Mouse (Mus musculus) limb, embryonic 13.5 days (tissue): ENCODE results near the gene Fgb. TPM values are rescaled to one million over a fixed set of nuclear protein-coding genes. Genes with fewer than 3 reads are reported as not detected.

Experiments
- ATAC-seq: fragments of 200-750 bp; cut with Nextera tagmentation; 2 replicates; pipeline ENCODE4 v1.8.0; 2017; ENCODE audit warnings: low read depth, moderate number of reproducible peaks, moderate TSS enrichment; ENCODE audit not compliant: low FRiP score
- H3K27ac ChIP-seq: fragments of 300-500 bp; sonication (generic); 2 replicates; pipeline ENCODE4 v1.5.1; 2015; ENCODE audit warnings: inconsistent platforms, mild to moderate bottlenecking, moderate library complexity
- H3K27me3 ChIP-seq: fragments of 300-500 bp; sonication (generic); 2 replicates; pipeline ENCODE4 v1.6.1; 2015; ENCODE audit warnings: mild to moderate bottlenecking, inconsistent platforms
- H3K36me3 ChIP-seq: fragments of 300-500 bp; sonication (generic); 2 replicates; pipeline ENCODE4 v1.6.1; 2015; ENCODE audit warnings: inconsistent platforms, mild to moderate bottlenecking, moderate library complexity
- H3K4me1 ChIP-seq: fragments of 300-500 bp; sonication (generic); 2 replicates; pipeline ENCODE4 v1.6.1; 2015; ENCODE audit warnings: inconsistent platforms
- H3K4me2 ChIP-seq: fragments of 300-500 bp; sonication (generic); replicated peaks from 2 replicates; pipeline ENCODE4 v1.6.1; 2015; ENCODE audit warnings: inconsistent platforms, mild to moderate bottlenecking, moderate library complexity
- H3K4me3 ChIP-seq: fragments of 300-500 bp; sonication (generic); 2 replicates; pipeline ENCODE4 v1.5.1; 2015; ENCODE audit warnings: moderate library complexity, mild to moderate bottlenecking, inconsistent platforms
- H3K9ac ChIP-seq: fragments of 300-500 bp; sonication (generic); 2 replicates; pipeline ENCODE4 v1.6.1; 2015; ENCODE audit warnings: mild to moderate bottlenecking, inconsistent platforms
- H3K9me3 ChIP-seq: fragments of 300-500 bp; sonication (generic); 2 replicates; pipeline ENCODE4 v1.6.1; 2016; ENCODE audit warnings: inconsistent platforms
- WGBS: fragments of 180-500 bp; shearing (Covaris S2); methylation state at CpG from one replicate; pipeline ENCODE4 v1.1.7; 2015; 5-methylcytosine and 5-hydroxymethylcytosine counted together
- polyA plus RNA-seq: library from polyadenylated mRNA; unstranded; fragments of >200 nt; fragmentation: Nextera tagmentation; extraction: Ambion mirVana; gene quantifications from 2 replicates; pipeline ENCODE4 v1.2.1, GENCODE M21; 2015

Gene Fgb
- polyA plus RNA-seq, 1 experiment from 2014 or later: not detected

DNA sequence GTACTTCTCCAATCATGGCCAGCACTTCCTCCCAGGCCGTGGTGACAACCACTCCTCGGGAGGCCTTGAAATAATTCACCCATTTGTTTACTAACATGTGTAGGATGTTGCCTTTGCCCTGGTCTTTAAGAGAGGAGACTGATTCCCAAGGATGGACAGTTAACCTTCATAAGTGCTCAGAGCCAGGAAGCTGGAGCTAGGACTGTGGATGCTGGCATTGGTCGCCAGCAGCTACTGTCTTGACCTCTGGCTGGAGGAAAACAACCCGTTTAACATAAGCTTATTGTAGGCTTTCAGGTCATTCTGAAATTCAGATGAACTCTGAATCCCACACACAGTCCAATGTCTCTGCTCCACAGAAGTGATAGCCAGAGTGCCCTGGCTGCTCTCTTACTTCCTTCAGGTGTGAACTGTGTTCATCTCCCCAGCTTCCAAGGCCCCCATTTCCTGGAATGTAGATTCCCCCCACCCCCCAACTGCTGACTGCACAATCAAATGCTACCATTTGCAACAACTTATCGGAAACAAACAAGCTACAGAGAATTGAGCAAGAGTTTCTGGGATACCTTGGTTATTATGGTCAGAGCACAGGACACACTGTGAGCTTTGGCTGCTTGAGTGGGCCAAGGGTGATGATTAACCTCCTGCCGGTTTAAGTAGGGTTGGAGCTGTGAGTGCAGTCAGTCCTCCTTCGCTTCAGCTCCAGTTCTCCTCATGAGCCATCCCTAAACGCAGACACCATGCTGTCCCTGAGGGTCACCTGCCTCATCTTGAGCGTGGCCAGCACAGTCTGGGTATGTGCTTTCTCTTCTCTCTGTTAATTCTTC lies 24.0 kb downstream of the Fgb start, which contains the start of gene Fga:
Gene Fga (plus strand): TSS at position 602 of the 827 bp plus-strand sequence.
- Histone ChIP-seq H3K27ac (no peak within 1 kb of the TSS), H3K4me2 (no peak within 1 kb of the TSS), H3K9me3 (no peaks in the 10 kb centered on the region), H3K4me3 (no peak within 1 kb of the TSS), H3K36me3 (no peaks in the 10 kb centered on the region), H3K4me1 (no peaks in the 10 kb centered on the region), H3K9ac (no peak within 1 kb of the TSS), H3K27me3 (no peaks in the 10 kb centered on the region)
- no peak for ATAC-seq
- WGBS: 80% methylated on average over 9 of the region's 9 CpGs

DNA sequence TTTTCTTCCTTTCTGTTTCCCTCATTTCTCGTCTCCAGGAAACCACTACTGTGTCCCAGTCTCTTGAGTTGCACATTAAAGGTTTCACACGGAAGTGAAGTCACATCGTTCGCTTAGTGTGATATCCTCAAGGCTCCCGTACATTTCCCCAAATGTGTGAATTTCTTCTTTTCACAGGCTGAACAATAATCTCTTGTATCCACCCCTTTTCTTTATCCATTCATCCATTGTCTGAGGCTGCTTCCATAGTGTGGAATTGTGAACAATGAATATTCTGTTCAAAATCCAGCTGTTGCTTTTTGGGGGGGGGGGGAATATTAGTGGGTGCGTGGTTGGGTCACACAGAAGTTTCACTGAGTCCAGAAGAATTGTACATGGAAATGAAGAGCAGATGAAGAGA lies 24.6 kb downstream of the Fgb start:
- no peak overlapping the region for H3K9ac ChIP-seq
- no peaks in the 10 kb centered on the region for H3K27me3 ChIP-seq
- WGBS: 83% methylated on average over 6 of the region's 6 CpGs
- no peaks in the 10 kb centered on the region for H3K4me1 ChIP-seq
- H3K4me3 ChIP-seq: no peak overlapping the region
- no peak for ATAC-seq
- no peak overlapping the region for H3K27ac ChIP-seq
- no peaks in the 10 kb centered on the region for H3K36me3 ChIP-seq
- H3K4me2 ChIP-seq: no peak overlapping the region
- H3K9me3 ChIP-seq: no peaks in the 10 kb centered on the region

GRCm38 (mm10) chr3:83021176-83021575 lies 28.5 kb downstream of the Fgb start:
- no peaks in the 10 kb centered on the region for H3K9me3 ChIP-seq
- no peaks in the 10 kb centered on the region for H3K27me3 ChIP-seq
- no peak overlapping the region for H3K27ac ChIP-seq
- ATAC-seq: no peak
- no peaks in the 10 kb centered on the region for H3K36me3 ChIP-seq
- WGBS: 91% methylated on average over 5 of the region's 5 CpGs
- no peaks in the 10 kb centered on the region for H3K4me1 ChIP-seq
- H3K4me3 ChIP-seq: no peak overlapping the region
- no peak overlapping the region for H3K9ac ChIP-seq
- H3K4me2 ChIP-seq: no peak overlapping the region

DNA sequence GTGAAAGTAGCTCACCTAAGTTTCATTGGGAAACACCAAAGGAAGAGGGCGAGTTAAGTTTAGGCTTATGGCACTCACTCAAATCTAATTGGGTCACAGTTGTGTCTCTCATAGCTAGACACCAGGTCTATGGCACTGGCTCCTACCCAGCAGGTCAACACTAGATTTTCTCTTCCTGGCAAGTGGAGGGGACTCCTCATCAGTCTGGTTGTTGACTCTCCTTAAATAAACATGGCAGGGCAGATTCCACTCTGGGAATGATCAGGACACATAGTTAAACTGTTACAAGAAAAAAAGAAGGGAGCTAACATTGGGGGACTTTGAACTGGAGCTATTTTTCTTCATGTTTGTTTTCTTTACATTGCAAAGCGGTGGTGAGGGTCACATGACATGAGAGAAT lies 29.3 kb downstream of the Fgb start:
- Histone ChIP-seq H3K4me3 (no peak overlapping the region), H3K9ac (no peak overlapping the region), H3K9me3 (no peaks in the 10 kb centered on the region), H3K4me1 (no peaks in the 10 kb centered on the region), H3K27ac (no peak overlapping the region), H3K4me2 (no peak overlapping the region), H3K36me3 (no peaks in the 10 kb centered on the region), H3K27me3 (no peaks in the 10 kb centered on the region)
- 79% methylated on average over 2 of the region's 2 CpGs for WGBS
- ATAC-seq: no peak

GRCm38 (mm10) chr3:83016236-83016635 lies 33.4 kb downstream of the Fgb start:
- no peak overlapping the region for H3K27ac ChIP-seq
- H3K4me2 ChIP-seq: no peak overlapping the region
- H3K27me3 ChIP-seq: no peaks in the 10 kb centered on the region
- no peak overlapping the region for H3K9ac ChIP-seq
- no peak overlapping the region for H3K4me3 ChIP-seq
- 78% methylated on average over 1 of the region's 1 CpGs for WGBS
- no peak for ATAC-seq
- H3K4me1 ChIP-seq: no peaks in the 10 kb centered on the region
- no peaks in the 10 kb centered on the region for H3K36me3 ChIP-seq
- no peaks in the 10 kb centered on the region for H3K9me3 ChIP-seq

DNA sequence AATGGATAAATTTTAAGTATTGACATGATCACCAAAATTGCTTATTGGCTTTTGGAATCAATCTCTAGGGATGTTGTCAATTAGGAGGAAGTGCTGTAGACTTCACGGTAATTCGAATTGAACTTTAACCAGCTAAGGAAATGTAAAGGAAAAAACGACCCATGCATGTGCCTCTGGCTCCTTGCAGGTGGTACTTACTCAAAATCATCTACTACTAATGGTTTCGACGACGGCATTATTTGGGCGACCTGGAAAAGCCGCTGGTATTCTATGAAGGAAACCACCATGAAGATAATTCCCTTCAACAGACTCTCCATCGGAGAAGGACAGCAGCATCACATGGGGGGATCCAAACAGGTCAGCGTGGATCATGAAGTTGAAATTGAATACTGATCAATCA lies 35.7 kb downstream of the Fgb start:
- ATAC-seq: no peak
- 82% methylated on average over 10 of the region's 10 CpGs for WGBS
- no peak overlapping the region for H3K9ac ChIP-seq
- H3K9me3 ChIP-seq: no peaks in the 10 kb centered on the region
- no peaks in the 10 kb centered on the region for H3K4me1 ChIP-seq
- no peak overlapping the region for H3K4me3 ChIP-seq
- H3K27ac ChIP-seq: no peak overlapping the region
- no peak overlapping the region for H3K4me2 ChIP-seq
- H3K36me3 ChIP-seq: no peaks in the 10 kb centered on the region
- no peaks in the 10 kb centered on the region for H3K27me3 ChIP-seq

DNA sequence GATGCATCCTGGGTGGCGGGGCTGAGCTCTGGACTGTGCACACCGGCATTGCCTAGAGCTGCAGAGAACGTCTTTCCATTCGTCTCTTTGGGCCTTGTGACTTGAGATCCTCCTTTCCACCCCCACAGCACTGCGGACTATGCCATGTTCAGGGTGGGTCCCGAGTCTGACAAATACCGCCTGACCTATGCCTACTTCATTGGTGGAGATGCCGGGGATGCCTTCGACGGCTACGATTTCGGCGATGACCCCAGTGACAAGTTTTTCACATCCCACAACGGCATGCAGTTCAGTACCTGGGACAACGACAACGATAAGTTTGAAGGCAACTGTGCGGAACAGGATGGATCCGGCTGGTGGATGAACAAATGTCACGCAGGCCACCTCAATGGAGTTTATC lies 37.0 kb downstream of the Fgb start:
- H3K36me3 ChIP-seq: no peaks in the 10 kb centered on the region
- H3K4me3 ChIP-seq: no peak overlapping the region
- H3K4me2 ChIP-seq: no peak overlapping the region
- no peaks in the 10 kb centered on the region for H3K27me3 ChIP-seq
- no peaks in the 10 kb centered on the region for H3K9me3 ChIP-seq
- 88% methylated on average over 19 of the region's 19 CpGs for WGBS
- no peaks in the 10 kb centered on the region for H3K4me1 ChIP-seq
- H3K9ac ChIP-seq: no peak overlapping the region
- no peak overlapping the region for H3K27ac ChIP-seq
- ATAC-seq: no peak

- no peaks in the 10 kb centered on the region for H3K27me3 ChIP-seq
- no peaks in the 10 kb centered on the region for H3K36me3 ChIP-seq
- ATAC-seq: no peak
- 55% methylated on average over 4 of the region's 4 CpGs for WGBS
- no peak overlapping the region for H3K4me3 ChIP-seq
- no peaks in the 10 kb centered on the region for H3K4me1 ChIP-seq
- H3K9ac ChIP-seq: no peak overlapping the region
- no peak overlapping the region for H3K4me2 ChIP-seq
- no peaks in the 10 kb centered on the region for H3K9me3 ChIP-seq
- no peak overlapping the region for H3K27ac ChIP-seq
Observed at GRCm38 (mm10) chr3:83011565-83011964, 38.1 kb downstream of the Fgb start.

- Histone ChIP-seq H3K36me3 (no peaks in the 10 kb centered on the region), H3K4me2 (no peak overlapping the region), H3K9ac (no peak overlapping the region), H3K9me3 (no peaks in the 10 kb centered on the region), H3K4me1 (no peaks in the 10 kb centered on the region), H3K4me3 (no peak overlapping the region), H3K27me3 (no peaks in the 10 kb centered on the region), H3K27ac (no peak overlapping the region)
- no peak for ATAC-seq
- WGBS: 90% methylated on average over 4 of the region's 4 CpGs
Observed at GRCm38 (mm10) chr3:83011136-83011535, 38.5 kb downstream of the Fgb start.

DNA sequence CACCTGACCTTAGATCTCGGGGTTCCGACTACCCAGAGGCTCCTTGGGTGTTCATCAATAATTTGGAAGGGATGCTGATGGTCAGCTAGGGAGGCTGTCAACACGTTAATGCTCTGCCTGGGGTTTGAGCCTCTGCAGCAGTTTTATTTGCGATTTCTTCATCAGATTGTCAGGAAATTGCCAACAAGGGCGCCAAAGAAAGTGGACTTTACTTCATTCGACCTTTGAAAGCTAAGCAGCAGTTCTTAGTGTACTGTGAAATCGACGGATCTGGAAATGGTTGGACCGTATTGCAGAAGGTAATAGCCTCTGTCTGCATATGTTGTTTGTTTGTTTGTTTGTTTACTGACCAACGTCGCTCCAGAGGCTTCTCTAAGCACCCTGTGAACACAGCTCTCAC lies 39.4 kb downstream of the Fgb start:
- Histone ChIP-seq H3K27me3 (no peaks in the 10 kb centered on the region), H3K9ac (no peak overlapping the region), H3K36me3 (no peaks in the 10 kb centered on the region), H3K9me3 (no peaks in the 10 kb centered on the region), H3K4me3 (no peak overlapping the region), H3K4me1 (no peaks in the 10 kb centered on the region), H3K4me2 (no peak overlapping the region), H3K27ac (no peak overlapping the region)
- ATAC-seq: no peak
- WGBS: 68% methylated on average over 11 of the region's 11 CpGs

DNA sequence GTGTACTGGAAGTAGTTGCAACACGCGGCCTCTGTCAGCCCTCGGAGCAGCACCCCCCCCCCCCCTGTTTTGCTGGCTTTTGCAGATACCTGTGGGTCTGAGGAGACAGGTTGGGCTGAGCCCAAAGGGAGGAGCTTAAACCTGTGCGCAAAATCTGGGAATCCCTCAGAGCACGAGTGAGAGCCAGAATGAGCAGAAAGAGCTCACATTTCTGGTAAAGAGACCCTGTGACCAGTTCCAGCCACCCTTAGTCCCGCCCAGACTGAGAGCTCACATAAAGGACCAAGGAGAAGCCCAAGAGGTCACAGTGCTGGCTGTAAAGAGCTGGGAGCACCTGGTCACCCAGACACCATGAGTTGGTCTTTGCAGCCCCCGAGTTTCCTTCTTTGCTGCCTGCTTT lies 42.1 kb downstream of the Fgb start, which contains the start of gene Fgg:
Gene Fgg (plus strand): TSS at position 168 of the 400 bp plus-strand sequence.
- Histone ChIP-seq H3K4me2 (no peak within 1 kb of the TSS), H3K9ac (no peak within 1 kb of the TSS), H3K27ac (no peak within 1 kb of the TSS), H3K9me3 (no peaks in the 10 kb centered on the region), H3K4me3 (no peak within 1 kb of the TSS), H3K27me3 (no peaks in the 10 kb centered on the region), H3K36me3 (no peaks in the 10 kb centered on the region), H3K4me1 (no peaks in the 10 kb centered on the region)
- no peak for ATAC-seq
- 30% methylated on average over 7 of the region's 7 CpGs for WGBS

GRCm38 (mm10) chr3:83004801-83005200 lies 44.9 kb downstream of the Fgb start:
- no peak overlapping the region for H3K4me3 ChIP-seq
- ATAC-seq: no peak
- H3K9ac ChIP-seq: no peak overlapping the region
- no peak overlapping the region for H3K4me2 ChIP-seq
- peaks cover 5% of the 10 kb centered on the region for H3K4me1 ChIP-seq
- WGBS: 91% methylated on average over 7 of the region's 7 CpGs
- no peaks in the 10 kb centered on the region; the same call in 1 of the 2 replicates for H3K27me3 ChIP-seq
- no peaks in the 10 kb centered on the region for H3K36me3 ChIP-seq
- no peak overlapping the region for H3K27ac ChIP-seq
- no peaks in the 10 kb centered on the region for H3K9me3 ChIP-seq

DNA sequence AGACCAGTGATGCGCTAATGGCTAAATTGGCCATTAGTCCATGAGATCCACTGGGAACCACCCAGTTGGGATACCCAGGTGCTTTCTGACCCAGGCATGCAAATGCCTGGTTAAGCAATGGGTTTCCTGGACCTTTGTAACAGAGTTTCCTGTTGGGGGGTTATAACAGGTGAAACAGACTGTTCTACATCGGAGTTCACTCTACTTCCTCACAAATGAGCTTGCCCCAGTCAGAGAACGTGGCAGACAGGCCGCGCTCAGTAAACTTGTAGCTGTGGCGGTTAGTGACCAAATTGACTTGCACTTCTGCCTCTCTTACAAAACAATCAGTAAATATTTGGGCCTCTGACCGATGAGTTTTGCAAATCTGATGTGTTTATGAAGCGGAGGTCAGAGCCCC lies 46.6 kb downstream of the Fgb start:
- Histone ChIP-seq H3K4me3 (no peak overlapping the region), H3K9me3 (no peaks in the 10 kb centered on the region), H3K9ac (no peak overlapping the region), H3K36me3 (no peaks in the 10 kb centered on the region), H3K27ac (no peak overlapping the region), H3K4me1 (peaks cover 8% of the 10 kb centered on the region), H3K4me2 (no peak overlapping the region), H3K27me3 (no peaks in the 10 kb centered on the region; the same call in 1 of the 2 replicates)
- 91% methylated on average over 8 of the region's 8 CpGs for WGBS
- ATAC-seq: no peak
